Mouse (Mus musculus) lung, adult 2 months (tissue): ENCODE data around the gene Mmgt1.

ENCODE experiments used
- CTCF ChIP-seq: fragments of 200-500 bp; IDR thresholded peaks from 2 replicates; pipeline ENCODE4 v1.5.1; 2011; ENCODE audit warnings: mild to moderate bottlenecking, low read length, control low read depth; ENCODE audit not compliant: insufficient read depth
- POLR2A ChIP-seq: fragments of 200-500 bp; IDR thresholded peaks from 2 replicates; pipeline ENCODE4 v1.6.1; 2011; ENCODE audit warnings: low read depth, mild to moderate bottlenecking, control low read depth, low read length, borderline replicate concordance; ENCODE audit errors: extremely low read depth

DNA sequence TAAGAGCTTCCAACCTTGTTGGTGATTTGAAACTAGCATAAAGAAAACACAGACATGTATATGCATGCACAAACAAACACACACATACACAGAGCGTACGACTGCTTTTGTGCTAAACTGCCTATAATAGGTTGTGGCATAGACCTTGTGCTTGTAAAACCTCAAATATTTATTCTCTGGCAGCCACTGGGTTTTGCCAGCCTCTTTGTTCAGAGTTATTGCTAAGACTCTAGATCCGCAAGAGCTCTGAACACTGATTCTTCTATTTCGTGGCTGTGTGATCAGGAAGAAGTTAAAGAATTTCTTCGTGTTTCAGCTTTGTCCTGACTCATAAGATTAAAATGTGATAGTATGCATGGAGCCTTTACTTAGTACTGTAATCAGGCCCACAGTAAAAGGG, 38.3 kb upstream of the Mmgt1 start:
- TF ChIP-seq CTCF (no peak), POLR2A (no peak)
